Mouse (Mus musculus): ENCODE data around the gene Efcab9.

Gene Efcab9

DNA sequence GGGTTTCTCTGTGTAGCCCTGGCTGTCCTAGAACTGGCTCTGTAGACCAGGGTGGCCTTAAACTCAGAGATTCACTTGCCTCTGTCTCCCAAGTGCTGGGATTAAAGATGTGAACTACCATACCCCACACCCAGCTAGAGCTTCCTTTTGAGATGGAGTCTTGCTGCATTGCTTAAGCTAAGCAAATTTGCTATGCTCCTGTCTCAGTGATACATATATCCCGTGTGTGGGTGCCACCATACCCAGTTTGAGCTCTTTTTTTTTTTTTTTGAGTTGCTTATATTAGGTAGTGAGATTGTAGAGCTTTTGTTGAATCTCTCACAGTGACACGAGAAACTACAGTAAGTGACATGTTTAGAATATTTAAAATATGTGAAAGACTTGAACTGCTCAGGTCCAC is 36.6 kb downstream of the Efcab9 start:
- no peak for DNase-seq (ENCODE audit: low spot score)

DNA sequence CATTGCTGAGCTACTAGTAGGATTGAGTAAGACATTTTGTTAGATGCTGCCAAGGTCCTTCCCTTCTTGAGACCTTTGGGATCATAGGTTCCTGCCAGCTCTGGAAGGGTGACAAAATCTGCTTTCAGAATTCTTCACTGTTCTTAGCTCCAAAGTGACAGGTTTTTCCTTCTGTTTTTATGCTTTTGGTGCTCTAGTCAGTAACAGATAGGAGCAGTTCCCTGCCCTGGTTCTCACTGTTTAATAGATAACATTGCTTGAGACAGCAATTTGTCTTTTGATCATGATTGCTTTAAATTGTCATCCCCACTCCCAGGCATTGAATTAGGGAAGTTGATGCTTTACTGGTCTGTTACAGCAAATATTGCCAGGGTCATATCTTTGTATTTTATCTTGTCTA is 38.6 kb downstream of the Efcab9 start:
- no peak for DNase-seq (ENCODE audit: low spot score)

DNA sequence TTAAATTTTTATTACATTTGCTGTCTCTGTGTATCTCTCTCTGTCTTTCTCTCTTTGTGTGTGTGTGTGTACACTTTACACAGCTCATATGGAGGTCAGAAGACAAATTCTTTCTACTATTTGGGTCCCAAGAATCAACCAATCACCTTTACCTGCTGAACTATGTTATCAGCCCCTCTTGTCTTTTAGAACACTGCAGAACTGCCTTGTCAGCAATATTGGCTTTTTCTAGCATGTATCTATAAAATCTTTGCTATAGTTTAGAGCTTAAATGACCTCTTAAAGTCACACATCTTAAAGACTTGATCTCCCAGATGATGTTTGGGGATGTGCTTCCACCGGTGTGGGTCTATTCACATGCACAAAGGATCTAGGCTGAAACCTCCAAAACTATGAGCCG is 40.8 kb downstream of the Efcab9 start:
- no peak for DNase-seq (ENCODE audit: low spot score)

- DNase-seq (ENCODE audit: low spot score) = no peak
Measured at GRCm38 (mm10) chr11:32488808-32489670, 42.8 kb downstream of the Efcab9 start.

- DNase-seq (ENCODE audit: low spot score) = no peak
Measured at GRCm38 (mm10) chr11:32488344-32488743, 43.5 kb downstream of the Efcab9 start.

GRCm38 (mm10) chr11:32487501-32487900 is 44.4 kb downstream of the Efcab9 start:
- no peak for DNase-seq (ENCODE audit: low spot score)

DNA sequence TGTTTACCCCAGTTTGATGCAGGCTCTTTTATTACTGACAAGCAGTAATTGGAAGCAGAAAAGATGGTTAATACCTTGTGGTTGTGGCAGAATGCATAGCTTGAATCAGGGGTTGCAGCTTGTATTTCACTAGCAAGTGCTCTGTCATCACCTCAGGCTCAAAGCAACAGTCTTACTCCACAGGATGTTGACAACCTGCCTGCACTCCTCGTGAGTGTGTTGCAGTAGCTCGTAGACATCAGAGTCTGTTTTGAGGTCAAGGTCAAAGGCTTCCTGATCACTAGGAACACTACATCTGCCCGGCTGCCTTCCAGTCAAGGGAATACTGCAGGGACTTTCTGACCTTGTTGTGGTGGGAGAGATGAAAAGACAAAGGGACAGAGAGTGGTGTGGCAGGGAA is 45.3 kb downstream of the Efcab9 start:
- DNase-seq (ENCODE audit: low spot score) = no peak

DNA sequence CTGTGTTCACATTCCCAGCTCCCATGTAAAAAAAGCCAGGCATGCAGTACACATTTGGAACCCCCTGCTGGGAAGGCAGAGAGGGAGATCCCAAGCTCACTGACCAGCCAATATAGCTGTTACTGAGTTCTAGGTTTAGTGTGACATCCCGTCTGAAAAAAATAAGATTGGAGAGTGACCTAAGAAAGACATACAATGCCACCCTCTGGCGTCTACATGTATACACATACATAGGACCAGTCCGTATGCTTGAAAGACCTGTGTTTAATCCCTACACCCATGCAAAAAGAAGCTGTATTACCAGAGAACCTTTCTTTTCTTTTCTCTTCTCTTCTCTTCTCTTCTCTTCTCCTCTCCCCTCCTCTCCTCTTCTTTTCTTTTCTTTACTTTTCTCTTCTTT is 46.6 kb downstream of the Efcab9 start:
- DNase-seq (ENCODE audit: low spot score) = no peak

DNA sequence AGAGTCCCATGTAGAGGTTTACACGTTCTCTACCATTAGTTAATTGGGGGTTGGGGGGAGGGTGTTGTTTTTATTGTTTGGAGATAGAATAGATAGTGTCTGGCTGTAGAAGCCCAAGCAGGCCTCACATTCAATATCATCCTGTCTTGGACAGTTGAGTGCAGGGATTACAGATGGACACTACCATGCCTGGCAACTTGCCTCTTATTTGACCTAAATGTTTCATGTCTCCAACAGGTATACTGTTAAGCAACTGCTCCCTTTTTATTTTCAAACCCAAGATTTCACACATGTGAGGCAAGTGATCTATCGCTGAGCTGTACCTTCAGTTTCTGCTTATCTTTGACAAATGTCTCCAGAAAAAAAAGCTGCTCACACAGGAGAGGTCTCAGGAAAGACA is 50.4 kb downstream of the Efcab9 start:
- no peak for DNase-seq (ENCODE audit: low spot score)

DNA sequence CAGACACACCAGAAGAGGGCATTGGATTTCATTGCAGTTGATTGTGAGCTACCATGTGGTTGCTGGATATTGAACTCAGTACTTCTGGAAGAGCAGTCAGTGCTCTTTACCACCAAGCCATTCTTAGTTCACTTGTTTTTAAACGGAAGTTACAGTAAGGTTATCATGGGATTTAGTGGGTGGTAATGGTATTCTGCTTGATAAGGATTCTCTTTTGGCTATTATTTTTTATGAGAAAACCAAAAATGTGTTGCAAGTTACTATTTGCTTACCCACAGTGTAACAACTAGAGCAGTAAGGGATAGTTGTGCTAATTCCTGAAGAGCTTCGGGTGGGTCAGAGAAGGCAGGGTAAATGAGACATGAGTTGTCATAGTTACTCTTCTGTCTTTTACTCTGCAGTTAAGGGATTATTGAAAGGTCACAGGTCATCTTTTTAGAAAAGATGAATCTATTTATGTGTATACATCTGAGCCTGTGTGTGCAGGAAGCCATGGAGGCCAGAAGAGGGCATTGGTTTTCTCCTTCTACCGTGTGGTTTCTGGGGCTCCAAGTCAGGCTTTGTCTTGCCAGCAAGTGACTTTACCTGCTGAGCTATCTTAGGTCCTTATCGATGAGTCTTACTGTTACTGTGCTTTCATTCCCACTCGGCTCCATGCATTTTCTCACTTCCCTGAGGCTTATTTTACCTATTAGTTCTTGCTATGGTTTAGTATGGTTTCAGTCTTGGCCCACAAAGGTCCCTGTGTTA is 56.2 kb downstream of the Efcab9 start:
- DNase-seq (ENCODE audit: low spot score) = no peak

DNA sequence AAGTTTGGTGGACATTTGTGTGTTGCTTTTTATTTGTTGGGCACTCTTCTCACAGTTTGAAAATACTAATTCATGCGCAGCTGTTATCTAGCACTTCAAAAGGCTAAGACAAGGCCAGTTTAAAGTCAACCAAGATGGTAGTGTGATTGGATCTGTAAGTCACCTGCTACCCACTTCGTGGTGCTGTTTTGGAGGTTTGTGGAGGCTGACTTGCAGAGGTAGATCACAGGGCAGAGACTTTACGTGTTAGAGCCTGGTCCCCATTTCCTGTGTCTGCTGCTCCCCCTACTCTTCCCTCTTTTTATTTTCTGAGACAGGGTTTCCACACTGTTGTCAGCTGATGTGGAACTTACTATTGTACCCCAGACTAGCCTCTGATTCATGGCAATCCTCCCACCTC is 57.2 kb downstream of the Efcab9 start:
- no peak for DNase-seq (ENCODE audit: low spot score)

All from c-Kit-positive CD71-positive TER-119-positive erythroid progenitor cells, embryonic 14.5 days (primary cell).